Mouse (Mus musculus): Measurements from ENCODE around the gene Ubac2. TPM values are rescaled to one million over a fixed set of nuclear protein-coding genes. Genes with fewer than 3 reads are reported as not detected.

Ubac2 gene
- total and polyA plus RNA-seq, 3 experiments, result 25.0 to 50.8 (median 37.2) TPM

DNA sequence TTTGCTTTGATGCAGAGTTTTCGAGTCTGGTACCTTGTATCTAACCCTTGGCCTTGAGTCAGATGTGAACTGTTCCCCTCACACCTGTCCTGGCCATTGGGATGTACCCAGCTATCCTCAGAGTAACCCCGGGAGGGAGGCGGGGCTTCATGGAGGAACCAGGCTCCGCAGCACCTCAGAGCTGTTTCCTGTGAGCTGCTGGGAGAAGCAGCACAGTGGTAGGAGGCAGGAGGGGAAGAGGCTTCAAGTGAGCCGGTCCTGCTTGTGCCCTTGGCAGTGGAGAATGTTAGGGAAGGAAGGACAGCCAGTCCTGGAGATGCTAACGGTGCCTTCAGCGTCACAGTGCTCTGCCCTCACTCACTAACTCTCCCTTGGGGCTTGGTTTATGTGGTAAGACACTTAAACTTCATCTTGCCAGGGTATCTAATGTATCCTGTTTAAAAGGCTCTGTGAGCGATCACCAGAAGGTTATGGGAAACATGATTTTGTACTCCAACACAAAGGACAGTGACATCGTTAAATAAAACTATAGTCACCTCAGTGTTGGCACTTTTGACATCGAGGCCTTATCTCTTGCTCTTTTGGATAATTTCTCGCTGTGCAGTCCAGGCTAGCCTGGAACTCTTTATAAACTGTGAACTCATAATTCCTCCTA lies 59.3 kb downstream of the Ubac2 start:
- TF ChIP-seq GATA2 (IDR thresholded peaks at IDR 0.05; ENCODE audit: borderline replicate concordance, low read depth, low read length) (no peak), POLR2AphosphoS5 (IDR thresholded peaks at IDR 0.05; ENCODE audit: insufficient replicate concordance, low read depth, low read length) (no peak), GATA1 (IDR thresholded peaks at IDR 0.05; ENCODE audit: borderline replicate concordance, low read length) (no peak), TAL1 (conservative IDR thresholded peaks at IDR 0.05; ENCODE audit: low read depth, low read length) (no peak), CTCF (IDR thresholded peaks at IDR 0.05; ENCODE audit: low read depth, low read length) (no peak)
- Histone ChIP-seq H3K9me3 (replicated peaks) (peaks cover 8% of the 10 kb centered on the region; the same call in 1 of the 2 replicates), H3K36me3 (replicated peaks) (peaks cover 45% of the 10 kb centered on the region), H3K4me1 (ENCODE audit: insufficient read depth, low read depth, low read length) (peaks cover 18% of the 10 kb centered on the region), H3K4me3 (ENCODE audit: low read depth, low read length) (no peak overlapping the region), H3K27me3 (ENCODE audit: insufficient read depth, low read length) (no peaks in the 10 kb centered on the region)
- ATAC-seq (ENCODE audit: extremely low read depth, insufficient number of reproducible peaks, low FRiP score, poor library complexity, severe bottlenecking) (no peak), DNase-seq (ENCODE audit: low spot score) (no peak)

DNA sequence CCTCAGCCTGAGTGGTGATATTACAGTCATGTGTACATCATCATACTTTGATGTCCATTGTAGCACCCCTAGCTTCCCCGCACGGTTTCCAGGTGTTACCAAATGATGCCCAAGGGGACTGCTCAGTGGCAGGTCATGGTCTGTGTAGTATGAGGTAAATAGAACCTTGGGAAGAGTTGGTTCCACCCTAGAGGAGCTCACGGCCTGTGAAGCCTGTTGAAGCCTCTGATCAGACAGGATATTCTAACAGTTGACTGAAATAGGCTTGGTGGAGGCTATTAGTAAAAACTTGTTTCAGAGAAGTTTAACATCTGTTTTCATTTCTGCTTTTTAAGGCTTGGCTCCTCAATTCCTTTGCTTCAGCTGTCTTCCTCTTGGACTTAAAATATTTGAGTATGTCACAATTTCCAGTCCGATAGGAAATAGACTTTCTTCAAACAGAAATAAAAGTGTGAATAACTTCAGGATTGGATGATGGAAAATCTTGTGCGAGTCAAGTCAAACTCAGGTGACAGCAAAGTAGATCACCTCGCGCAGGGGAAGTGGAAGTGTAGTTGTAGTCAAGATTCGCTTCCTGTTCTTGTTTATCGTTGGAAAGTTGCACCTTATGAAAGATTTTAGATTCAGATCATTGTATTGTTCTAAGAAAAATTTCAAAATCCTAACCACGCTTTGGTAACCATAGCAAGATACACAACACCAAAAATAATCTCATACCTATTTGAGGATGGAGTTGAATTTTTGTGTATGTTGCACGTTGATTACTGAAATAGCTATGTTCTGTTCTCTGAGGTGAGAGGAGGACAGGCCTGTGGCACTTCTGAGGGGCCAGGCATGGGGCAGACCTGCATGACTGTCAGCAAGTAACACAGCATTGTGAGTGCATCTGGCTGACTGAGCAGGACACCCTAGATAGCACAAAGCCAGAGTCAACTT lies 60.1 kb downstream of the Ubac2 start:
- Histone ChIP-seq H3K36me3 (replicated peaks) (peaks cover 37% of the 10 kb centered on the region), H3K4me3 (ENCODE audit: low read depth, low read length) (no peak overlapping the region), H3K9me3 (replicated peaks) (peaks cover 8% of the 10 kb centered on the region; the same call in 1 of the 2 replicates), H3K27me3 (ENCODE audit: insufficient read depth, low read length) (no peaks in the 10 kb centered on the region), H3K4me1 (ENCODE audit: insufficient read depth, low read depth, low read length) (peaks cover 18% of the 10 kb centered on the region)
- DNase-seq (ENCODE audit: low spot score) (no peak), ATAC-seq (ENCODE audit: extremely low read depth, insufficient number of reproducible peaks, low FRiP score, poor library complexity, severe bottlenecking) (no peak)
- no peak for TF ChIP-seq TAL1 (conservative IDR thresholded peaks at IDR 0.05; ENCODE audit: low read depth, low read length)
- TF ChIP-seq CTCF (IDR thresholded peaks at IDR 0.05; ENCODE audit: low read depth, low read length), result no peak
- no peak for TF ChIP-seq GATA2 (IDR thresholded peaks at IDR 0.05; ENCODE audit: borderline replicate concordance, low read depth, low read length)
- TF ChIP-seq GATA1 (IDR thresholded peaks at IDR 0.05; ENCODE audit: borderline replicate concordance, low read length), result no peak
- TF ChIP-seq POLR2AphosphoS5 (IDR thresholded peaks at IDR 0.05; ENCODE audit: insufficient replicate concordance, low read depth, low read length), result no peak

DNA sequence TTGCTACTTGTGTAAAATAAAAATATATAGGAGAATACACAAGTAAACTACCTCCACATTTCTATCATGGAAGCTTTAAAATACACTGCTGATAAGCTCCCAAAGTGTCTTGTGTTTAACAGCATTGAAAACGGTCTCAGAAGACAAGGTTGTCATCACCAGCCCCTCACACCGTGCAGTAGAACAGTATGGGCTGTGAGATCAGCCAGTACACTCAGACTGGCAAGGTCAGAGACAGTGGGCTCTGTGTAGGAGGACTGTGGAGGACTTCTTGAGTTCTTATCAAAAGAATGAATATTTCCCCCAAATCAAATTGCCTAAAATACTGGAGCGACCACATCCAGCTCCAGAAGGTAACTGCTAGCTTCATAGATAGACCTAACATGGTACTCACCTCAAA lies 61.2 kb downstream of the Ubac2 start:
- DNase-seq (ENCODE audit: low spot score) (no peak), ATAC-seq (ENCODE audit: extremely low read depth, insufficient number of reproducible peaks, low FRiP score, poor library complexity, severe bottlenecking) (no peak)
- no peak for TF ChIP-seq CTCF (IDR thresholded peaks at IDR 0.05; ENCODE audit: low read depth, low read length)
- TF ChIP-seq GATA2 (IDR thresholded peaks at IDR 0.05; ENCODE audit: borderline replicate concordance, low read depth, low read length), result no peak
- no peak for TF ChIP-seq POLR2AphosphoS5 (IDR thresholded peaks at IDR 0.05; ENCODE audit: insufficient replicate concordance, low read depth, low read length)
- TF ChIP-seq TAL1 (conservative IDR thresholded peaks at IDR 0.05; ENCODE audit: low read depth, low read length), result no peak
- no peak for TF ChIP-seq GATA1 (IDR thresholded peaks at IDR 0.05; ENCODE audit: borderline replicate concordance, low read length)
- peaks cover 27% of the 10 kb centered on the region for H3K36me3 ChIP-seq (replicated peaks)
- no peaks in the 10 kb centered on the region for H3K27me3 ChIP-seq (ENCODE audit: insufficient read depth, low read length)
- H3K4me3 ChIP-seq (ENCODE audit: low read depth, low read length), result no peak overlapping the region
- peaks cover 10% of the 10 kb centered on the region; the same call in 1 of the 2 replicates for H3K9me3 ChIP-seq (replicated peaks)
- peaks cover 8% of the 10 kb centered on the region for H3K4me1 ChIP-seq (ENCODE audit: insufficient read depth, low read depth, low read length)

DNA sequence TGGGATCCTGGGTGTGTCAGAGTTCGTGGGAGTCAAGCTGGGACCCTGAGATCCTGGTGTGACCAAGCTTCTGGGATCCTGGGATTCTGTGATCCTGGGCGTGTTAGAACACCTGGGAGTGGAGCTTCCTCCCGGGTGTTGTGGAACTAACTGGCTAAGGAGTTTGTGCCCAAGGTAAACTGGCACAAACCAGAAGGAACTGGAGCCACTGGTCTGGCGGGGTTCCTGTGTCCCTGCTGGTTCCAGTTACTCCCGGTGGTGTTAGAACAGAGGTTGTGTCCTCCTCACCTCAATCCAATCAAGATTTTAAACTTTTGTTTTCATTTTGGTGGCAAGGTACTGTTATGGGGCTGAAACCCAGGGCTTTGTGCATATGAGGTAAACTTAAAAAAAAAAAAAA lies 67.7 kb downstream of the Ubac2 start:
- Histone ChIP-seq H3K27me3 (ENCODE audit: insufficient read depth, low read length) (no peaks in the 10 kb centered on the region), H3K9me3 (replicated peaks) (0 out of 2 replicates have a peak, but pooled peaks cover 2% of the 10 kb centered on the region), H3K4me3 (ENCODE audit: low read depth, low read length) (no peak overlapping the region), H3K4me1 (ENCODE audit: insufficient read depth, low read depth, low read length) (peaks cover 11% of the 10 kb centered on the region), H3K36me3 (replicated peaks) (peaks cover 18% of the 10 kb centered on the region)
- DNase-seq (ENCODE audit: low spot score) (no peak), ATAC-seq (ENCODE audit: extremely low read depth, insufficient number of reproducible peaks, low FRiP score, poor library complexity, severe bottlenecking) (no peak)
- no peak for TF ChIP-seq CTCF (IDR thresholded peaks at IDR 0.05; ENCODE audit: low read depth, low read length)
- TF ChIP-seq GATA2 (IDR thresholded peaks at IDR 0.05; ENCODE audit: borderline replicate concordance, low read depth, low read length), result no peak
- TF ChIP-seq TAL1 (conservative IDR thresholded peaks at IDR 0.05; ENCODE audit: low read depth, low read length), result no peak
- no peak for TF ChIP-seq POLR2AphosphoS5 (IDR thresholded peaks at IDR 0.05; ENCODE audit: insufficient replicate concordance, low read depth, low read length)
- no peak for TF ChIP-seq GATA1 (IDR thresholded peaks at IDR 0.05; ENCODE audit: borderline replicate concordance, low read length)

DNA sequence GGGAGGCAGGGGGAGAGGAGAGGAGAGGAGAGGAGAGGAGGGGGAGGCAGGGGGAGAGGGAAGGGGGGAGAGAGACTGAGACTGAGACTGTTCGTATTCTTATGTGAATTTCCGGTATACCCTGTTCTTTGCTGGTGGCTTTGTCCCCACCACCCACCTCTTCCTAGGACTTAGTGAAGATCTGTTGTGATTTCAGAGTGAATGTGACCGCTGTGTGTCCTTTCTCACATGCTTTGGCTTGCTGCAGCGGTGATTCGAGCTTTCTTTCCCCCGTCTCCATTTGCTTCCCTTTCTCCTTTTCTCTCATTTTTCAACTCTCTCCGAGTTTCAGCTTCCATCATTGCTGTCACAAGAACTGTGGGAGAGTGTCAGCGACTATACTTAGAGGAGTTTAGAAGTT lies 68.3 kb downstream of the Ubac2 start:
- TF ChIP-seq GATA1 (IDR thresholded peaks at IDR 0.05; ENCODE audit: borderline replicate concordance, low read length) (no peak), POLR2AphosphoS5 (IDR thresholded peaks at IDR 0.05; ENCODE audit: insufficient replicate concordance, low read depth, low read length) (no peak), CTCF (IDR thresholded peaks at IDR 0.05; ENCODE audit: low read depth, low read length) (no peak), TAL1 (conservative IDR thresholded peaks at IDR 0.05; ENCODE audit: low read depth, low read length) (no peak), GATA2 (IDR thresholded peaks at IDR 0.05; ENCODE audit: borderline replicate concordance, low read depth, low read length) (no peak)
- no peak overlapping the region for H3K4me3 ChIP-seq (ENCODE audit: low read depth, low read length)
- H3K27me3 ChIP-seq (ENCODE audit: insufficient read depth, low read length), result no peaks in the 10 kb centered on the region
- peaks cover 16% of the 10 kb centered on the region for H3K4me1 ChIP-seq (ENCODE audit: insufficient read depth, low read depth, low read length)
- no peak for ATAC-seq (ENCODE audit: extremely low read depth, insufficient number of reproducible peaks, low FRiP score, poor library complexity, severe bottlenecking)
- DNase-seq (ENCODE audit: low spot score), result no peak
- peaks cover 21% of the 10 kb centered on the region for H3K36me3 ChIP-seq (replicated peaks)
- H3K9me3 ChIP-seq (replicated peaks), result 0 out of 2 replicates have a peak, but pooled peaks cover 2% of the 10 kb centered on the region
